Mouse (Mus musculus): Measurements from ENCODE around the gene Pla2g10. TPM values are rescaled to one million over a fixed set of nuclear protein-coding genes. Genes with fewer than 3 reads are reported as not detected.
"Not testable (repeated sequence)": the region's sequence is repeated elsewhere in the genome, so short reads cannot be mapped to it uniquely, and the experiment has no call there.

Gene Pla2g10
- polyA plus RNA-seq (2015; fragmentation: Nextera tagmentation; extraction: Ambion mirVana) = 0.26 TPM in 1 of 2 replicates, not detected in the other

DNA sequence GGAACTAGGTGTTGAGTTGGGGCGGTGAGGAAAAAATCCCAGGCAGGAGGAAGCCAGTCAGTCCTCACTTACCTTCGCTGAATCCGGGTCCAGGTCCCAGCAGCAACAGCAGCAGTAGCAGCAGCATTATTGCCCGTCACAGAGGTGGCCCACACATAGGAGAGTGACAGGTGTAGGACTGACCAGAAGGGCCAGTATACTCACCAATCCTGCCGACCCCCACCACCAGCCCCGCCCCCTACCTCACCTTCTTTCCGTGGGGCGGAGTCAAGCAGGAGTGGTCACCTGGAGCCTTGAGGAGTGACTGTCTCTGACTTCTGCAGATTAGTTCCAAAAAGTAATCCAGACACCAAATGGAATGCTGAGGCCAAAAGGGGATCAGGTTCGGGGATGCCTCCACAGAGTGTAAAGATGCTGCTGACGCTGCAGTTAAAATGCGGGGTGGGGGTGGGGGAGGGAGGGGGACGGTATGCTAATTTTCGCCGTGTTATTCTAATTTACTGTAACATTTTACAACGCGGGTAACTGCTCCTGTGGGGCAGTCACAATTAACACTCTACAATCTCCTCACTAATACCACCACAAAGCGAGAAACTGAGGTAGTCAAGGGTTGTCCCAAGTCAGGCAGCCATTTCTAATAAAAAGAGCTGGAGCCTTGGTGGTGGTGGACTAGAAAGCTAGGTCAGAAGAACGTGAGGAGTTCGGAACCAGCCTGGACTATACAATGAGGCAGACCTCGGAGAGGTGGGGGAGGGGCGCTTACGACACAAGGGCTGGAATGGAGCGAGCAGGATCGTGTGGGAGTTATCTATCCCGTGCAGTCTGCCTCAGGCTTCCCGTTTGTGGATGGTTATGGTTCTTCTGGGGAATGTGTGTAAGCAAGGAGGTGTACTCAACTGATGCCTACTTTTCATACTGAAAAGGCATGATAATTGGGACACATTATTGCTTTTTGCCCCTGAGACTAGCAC, at the start of gene Pla2g10:
Gene Pla2g10, minus strand, starts transcription at position 699 of the 971 bp plus-strand sequence.
- Histone ChIP-seq H3K36me3 (ENCODE audit: control insufficient read depth, insufficient read depth, low read length) (no peaks in the 10 kb centered on the region), H3K4me1 (ENCODE audit: control insufficient read depth, insufficient read depth, low read length) (no peaks in the 10 kb centered on the region), H3K4me3 (ENCODE audit: low read depth, low read length) (no peak within 1 kb of the TSS), H3K4me2 (ENCODE audit: low read length) (peak within 1 kb of the TSS; percentile 35), H3K27ac (ENCODE audit: low read length) (no peak within 1 kb of the TSS), H3K9ac (ENCODE audit: low read depth, low read length) (no peak within 1 kb of the TSS), H3K9me3 (replicated peaks; ENCODE audit: control insufficient read depth, low read length, poor library complexity, severe bottlenecking) (no peaks in the 10 kb centered on the region), H3K27me3 (ENCODE audit: control insufficient read depth, insufficient read depth, low read depth, low read length) (no peaks in the 10 kb centered on the region)
- no peak for ATAC-seq
- 14% methylated on average over 26 of the region's 26 CpGs for WGBS

- not testable (repeated sequence) for H3K9ac ChIP-seq (ENCODE audit: low read depth, low read length); H3K4me1 ChIP-seq (ENCODE audit: control insufficient read depth, insufficient read depth, low read length); H3K36me3 ChIP-seq (ENCODE audit: control insufficient read depth, insufficient read depth, low read length); H3K4me3 ChIP-seq (ENCODE audit: low read depth, low read length); ATAC-seq; H3K4me2 ChIP-seq (ENCODE audit: low read length); H3K27ac ChIP-seq (ENCODE audit: low read length); H3K9me3 ChIP-seq (replicated peaks; ENCODE audit: control insufficient read depth, low read length, poor library complexity, severe bottlenecking); H3K27me3 ChIP-seq (ENCODE audit: control insufficient read depth, insufficient read depth, low read depth, low read length)
- 91% methylated on average over 3 of the region's 3 CpGs for WGBS
Measured at GRCm38 (mm10) chr16:13774651-13775050, 43.9 kb upstream of the Pla2g10 start.

- H3K4me2 ChIP-seq (ENCODE audit: low read length); H3K27me3 ChIP-seq (ENCODE audit: control insufficient read depth, insufficient read depth, low read depth, low read length); H3K4me3 ChIP-seq (ENCODE audit: low read depth, low read length); ATAC-seq; H3K36me3 ChIP-seq (ENCODE audit: control insufficient read depth, insufficient read depth, low read length); H3K27ac ChIP-seq (ENCODE audit: low read length); H3K4me1 ChIP-seq (ENCODE audit: control insufficient read depth, insufficient read depth, low read length); H3K9me3 ChIP-seq (replicated peaks; ENCODE audit: control insufficient read depth, low read length, poor library complexity, severe bottlenecking); H3K9ac ChIP-seq (ENCODE audit: low read depth, low read length): not testable (repeated sequence)
- 89% methylated on average over 2 of the region's 2 CpGs for WGBS
Measured at GRCm38 (mm10) chr16:13774011-13774410, 43.2 kb upstream of the Pla2g10 start.

DNA sequence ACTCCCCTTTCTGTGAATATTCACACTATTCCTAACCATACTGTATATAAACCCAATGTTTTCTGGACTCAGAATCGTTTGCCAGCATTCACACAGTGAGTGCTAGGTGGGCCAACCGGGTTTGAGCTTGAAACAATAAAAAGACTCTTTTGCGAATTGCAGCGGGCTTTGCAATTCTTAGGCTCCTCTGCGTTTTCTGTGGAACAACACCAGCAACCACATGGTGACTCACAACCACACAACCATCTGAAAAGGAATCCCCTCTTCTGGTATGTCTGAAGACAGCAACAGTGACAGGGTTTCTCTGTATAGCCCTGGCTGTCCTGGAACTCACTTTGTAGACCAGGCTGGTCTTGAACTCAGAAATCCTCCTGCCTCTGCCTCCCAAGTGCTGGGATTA, 41.3 kb upstream of the Pla2g10 start:
- ATAC-seq; H3K27me3 ChIP-seq (ENCODE audit: control insufficient read depth, insufficient read depth, low read depth, low read length); H3K27ac ChIP-seq (ENCODE audit: low read length); H3K4me2 ChIP-seq (ENCODE audit: low read length); H3K4me1 ChIP-seq (ENCODE audit: control insufficient read depth, insufficient read depth, low read length); H3K9me3 ChIP-seq (replicated peaks; ENCODE audit: control insufficient read depth, low read length, poor library complexity, severe bottlenecking); H3K4me3 ChIP-seq (ENCODE audit: low read depth, low read length); H3K9ac ChIP-seq (ENCODE audit: low read depth, low read length); H3K36me3 ChIP-seq (ENCODE audit: control insufficient read depth, insufficient read depth, low read length): not testable (repeated sequence)
- 85% methylated on average over 5 of the region's 5 CpGs for WGBS

DNA sequence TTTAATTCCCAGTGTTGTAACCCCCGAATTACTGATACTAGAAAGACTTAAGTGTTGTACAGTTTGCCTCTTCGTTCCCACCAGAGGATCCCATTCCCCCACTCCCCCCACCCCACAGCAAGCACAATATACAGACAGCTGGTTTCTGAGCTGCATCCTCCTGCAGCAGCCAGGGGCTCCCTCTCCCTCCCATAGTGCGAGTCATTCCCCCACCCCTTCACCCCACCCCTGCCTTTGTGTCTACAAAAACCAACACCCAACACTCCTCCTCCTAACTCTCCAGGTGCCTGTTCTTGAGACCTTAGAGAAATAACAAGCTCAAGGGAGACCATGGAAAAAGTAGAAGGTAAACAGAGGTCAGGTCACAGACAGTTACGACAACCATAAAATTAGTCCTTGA, 40.8 kb upstream of the Pla2g10 start:
- not testable (repeated sequence) for H3K9me3 ChIP-seq (replicated peaks; ENCODE audit: control insufficient read depth, low read length, poor library complexity, severe bottlenecking); ATAC-seq; H3K4me2 ChIP-seq (ENCODE audit: low read length); H3K4me1 ChIP-seq (ENCODE audit: control insufficient read depth, insufficient read depth, low read length); H3K27ac ChIP-seq (ENCODE audit: low read length); H3K4me3 ChIP-seq (ENCODE audit: low read depth, low read length); H3K9ac ChIP-seq (ENCODE audit: low read depth, low read length); H3K27me3 ChIP-seq (ENCODE audit: control insufficient read depth, insufficient read depth, low read depth, low read length); H3K36me3 ChIP-seq (ENCODE audit: control insufficient read depth, insufficient read depth, low read length)
- 87% methylated on average over 4 of the region's 4 CpGs for WGBS

GRCm38 (mm10) chr16:13766367-13766766, 35.6 kb upstream of the Pla2g10 start:
- H3K4me3 ChIP-seq (ENCODE audit: low read depth, low read length) = no peak overlapping the region
- H3K27ac ChIP-seq (ENCODE audit: low read length) = no peak overlapping the region
- H3K4me1 ChIP-seq (ENCODE audit: control insufficient read depth, insufficient read depth, low read length) = no peaks in the 10 kb centered on the region
- no peak for ATAC-seq
- no peaks in the 10 kb centered on the region for H3K36me3 ChIP-seq (ENCODE audit: control insufficient read depth, insufficient read depth, low read length)
- H3K4me2 ChIP-seq (ENCODE audit: low read length) = no peak overlapping the region
- peaks cover 3% of the 10 kb centered on the region; the same call in 1 of the 2 replicates for H3K9me3 ChIP-seq (replicated peaks; ENCODE audit: control insufficient read depth, low read length, poor library complexity, severe bottlenecking)
- H3K9ac ChIP-seq (ENCODE audit: low read depth, low read length) = no peak overlapping the region
- H3K27me3 ChIP-seq (ENCODE audit: control insufficient read depth, insufficient read depth, low read depth, low read length) = no peaks in the 10 kb centered on the region

GRCm38 (mm10) chr16:13764519-13764918, 33.7 kb upstream of the Pla2g10 start:
- H3K36me3 ChIP-seq (ENCODE audit: control insufficient read depth, insufficient read depth, low read length) = no peaks in the 10 kb centered on the region
- H3K9me3 ChIP-seq (replicated peaks; ENCODE audit: control insufficient read depth, low read length, poor library complexity, severe bottlenecking) = no peaks in the 10 kb centered on the region
- H3K4me3 ChIP-seq (ENCODE audit: low read depth, low read length) = no peak overlapping the region
- 82% methylated on average over 3 of the region's 3 CpGs for WGBS
- no peaks in the 10 kb centered on the region for H3K27me3 ChIP-seq (ENCODE audit: control insufficient read depth, insufficient read depth, low read depth, low read length)
- no peaks in the 10 kb centered on the region for H3K4me1 ChIP-seq (ENCODE audit: control insufficient read depth, insufficient read depth, low read length)
- no peak overlapping the region for H3K9ac ChIP-seq (ENCODE audit: low read depth, low read length)
- H3K27ac ChIP-seq (ENCODE audit: low read length) = no peak overlapping the region
- no peak for ATAC-seq
- H3K4me2 ChIP-seq (ENCODE audit: low read length) = no peak overlapping the region

DNA sequence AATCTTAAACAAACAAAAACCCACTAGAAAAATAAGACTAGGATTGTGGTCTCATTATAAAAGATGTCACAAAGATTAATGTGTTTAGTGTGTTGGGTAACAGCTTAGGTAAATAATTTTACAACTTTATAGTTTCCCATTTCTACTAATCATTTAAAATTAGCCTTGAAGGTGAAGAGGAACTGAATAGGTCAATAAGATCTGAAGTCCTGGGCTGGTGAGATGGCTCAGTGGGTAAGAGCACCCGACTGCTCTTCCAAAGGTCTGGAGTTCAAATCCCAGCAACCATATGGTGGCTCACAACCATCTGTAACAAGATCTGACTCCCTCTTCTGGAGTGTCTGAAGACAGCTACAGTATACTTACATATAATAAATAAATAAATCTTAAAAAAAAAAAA, 32.0 kb upstream of the Pla2g10 start:
- not testable (repeated sequence) for H3K27ac ChIP-seq (ENCODE audit: low read length); H3K9ac ChIP-seq (ENCODE audit: low read depth, low read length); H3K27me3 ChIP-seq (ENCODE audit: control insufficient read depth, insufficient read depth, low read depth, low read length); H3K36me3 ChIP-seq (ENCODE audit: control insufficient read depth, insufficient read depth, low read length); H3K4me2 ChIP-seq (ENCODE audit: low read length); H3K9me3 ChIP-seq (replicated peaks; ENCODE audit: control insufficient read depth, low read length, poor library complexity, severe bottlenecking); H3K4me1 ChIP-seq (ENCODE audit: control insufficient read depth, insufficient read depth, low read length); ATAC-seq; H3K4me3 ChIP-seq (ENCODE audit: low read depth, low read length)
- WGBS = 95% methylated on average over 1 of the region's 1 CpGs

GRCm38 (mm10) chr16:13757823-13758222, 27.0 kb upstream of the Pla2g10 start:
- H3K27me3 ChIP-seq (ENCODE audit: control insufficient read depth, insufficient read depth, low read depth, low read length) = no peaks in the 10 kb centered on the region
- WGBS = 100% methylated on average over 2 of the region's 2 CpGs
- ATAC-seq = no peak

More at GRCm38 (mm10) chr16:13757823-13758222, 27.0 kb upstream of the Pla2g10 start:
- Histone ChIP-seq H3K4me3 (ENCODE audit: low read depth, low read length) (no peak overlapping the region), H3K9ac (ENCODE audit: low read depth, low read length) (no peak overlapping the region), H3K9me3 (replicated peaks; ENCODE audit: control insufficient read depth, low read length, poor library complexity, severe bottlenecking) (no peaks in the 10 kb centered on the region), H3K4me2 (ENCODE audit: low read length) (no peak overlapping the region), H3K36me3 (ENCODE audit: control insufficient read depth, insufficient read depth, low read length) (no peaks in the 10 kb centered on the region), H3K4me1 (ENCODE audit: control insufficient read depth, insufficient read depth, low read length) (peaks cover 17% of the 10 kb centered on the region), H3K27ac (ENCODE audit: low read length) (no peak overlapping the region)

Data from midbrain, embryonic 16.5 days (tissue).